Mouse (Mus musculus): ENCODE data around the gene Ccdc141. TPM values are rescaled to one million over a fixed set of nuclear protein-coding genes. Genes with fewer than 3 reads are reported as not detected.
"Not testable (repeated sequence)": the region's sequence is repeated elsewhere in the genome, so short reads cannot be mapped to it uniquely, and the experiment has no call there.

Ccdc141 gene
- polyA plus RNA-seq, 1 experiment from 2014 or later = 4.3 TPM

- Histone ChIP-seq H3K4me1 (ENCODE audit: control insufficient read depth, insufficient read depth, low read length) (no peaks in the 10 kb centered on the region), H3K9me3 (replicated peaks; ENCODE audit: control insufficient read depth, low read length) (no peaks in the 10 kb centered on the region), H3K27me3 (replicated peaks; ENCODE audit: control insufficient read depth, insufficient read depth, low read length) (no peaks in the 10 kb centered on the region), H3K9ac (ENCODE audit: low read length) (no peak overlapping the region), H3K4me3 (ENCODE audit: low read depth, low read length) (no peak overlapping the region), H3K27ac (ENCODE audit: low read depth, low read length) (no peak overlapping the region), H3K36me3 (ENCODE audit: control insufficient read depth, insufficient read depth, low read length) (no peaks in the 10 kb centered on the region), H3K4me2 (ENCODE audit: low read length) (no peak overlapping the region)
- 50% methylated on average over 4 of the region's 4 CpGs for WGBS
- 0 out of 2 replicates have a peak, but pooled peaks have one; percentile 40 for ATAC-seq
- DNase-seq (ENCODE audit: low spot score) = peak; percentile 5
These were observed 152.7 kb downstream of the Ccdc141 start for GRCm38 (mm10) chr2:77017735-77018134.

DNA sequence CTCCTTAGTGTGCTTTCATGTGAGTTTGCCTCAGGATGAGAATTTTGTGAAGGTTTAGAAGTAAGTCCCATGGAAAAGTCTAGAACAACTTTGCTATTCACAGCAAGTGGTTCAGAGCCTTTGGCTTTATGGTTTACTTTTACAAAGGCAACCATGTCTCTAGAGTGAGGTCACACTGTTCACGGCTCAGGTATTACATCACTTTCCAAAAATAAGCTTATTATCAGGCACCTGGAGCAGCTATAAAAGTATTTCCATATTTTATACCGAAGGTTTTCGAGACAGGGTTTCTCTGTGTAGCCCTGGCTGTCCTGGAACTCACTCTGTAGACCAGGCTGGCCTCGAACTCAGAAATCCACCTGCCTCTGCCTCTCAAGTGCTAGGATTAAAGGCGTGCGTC, 157.0 kb downstream of the Ccdc141 start:
- ATAC-seq; H3K27ac ChIP-seq (ENCODE audit: low read depth, low read length); H3K9ac ChIP-seq (ENCODE audit: low read length); H3K4me1 ChIP-seq (ENCODE audit: control insufficient read depth, insufficient read depth, low read length); DNase-seq (ENCODE audit: low spot score); H3K4me2 ChIP-seq (ENCODE audit: low read length); H3K27me3 ChIP-seq (replicated peaks; ENCODE audit: control insufficient read depth, insufficient read depth, low read length); H3K9me3 ChIP-seq (replicated peaks; ENCODE audit: control insufficient read depth, low read length); H3K4me3 ChIP-seq (ENCODE audit: low read depth, low read length); H3K36me3 ChIP-seq (ENCODE audit: control insufficient read depth, insufficient read depth, low read length): not testable (repeated sequence)
- WGBS = 87% methylated on average over 6 of the region's 6 CpGs

GRCm38 (mm10) chr2:77011981-77012380, 158.5 kb downstream of the Ccdc141 start:
- no peak overlapping the region for H3K27ac ChIP-seq (ENCODE audit: low read depth, low read length)
- no peak overlapping the region for H3K4me2 ChIP-seq (ENCODE audit: low read length)
- H3K9ac ChIP-seq (ENCODE audit: low read length) = no peak overlapping the region
- WGBS = 44% methylated on average over 5 of the region's 5 CpGs
- H3K36me3 ChIP-seq (ENCODE audit: control insufficient read depth, insufficient read depth, low read length) = no peaks in the 10 kb centered on the region
- ATAC-seq = no peak
- no peaks in the 10 kb centered on the region for H3K27me3 ChIP-seq (replicated peaks; ENCODE audit: control insufficient read depth, insufficient read depth, low read length)
- H3K4me3 ChIP-seq (ENCODE audit: low read depth, low read length) = no peak overlapping the region
- DNase-seq (ENCODE audit: low spot score) = no peak
- H3K9me3 ChIP-seq (replicated peaks; ENCODE audit: control insufficient read depth, low read length) = no peaks in the 10 kb centered on the region
- H3K4me1 ChIP-seq (ENCODE audit: control insufficient read depth, insufficient read depth, low read length) = no peaks in the 10 kb centered on the region

GRCm38 (mm10) chr2:77007015-77007414, 163.4 kb downstream of the Ccdc141 start:
- Histone ChIP-seq H3K4me3 (ENCODE audit: low read depth, low read length) (no peak overlapping the region), H3K4me1 (ENCODE audit: control insufficient read depth, insufficient read depth, low read length) (no peaks in the 10 kb centered on the region), H3K9ac (ENCODE audit: low read length) (no peak overlapping the region), H3K4me2 (ENCODE audit: low read length) (no peak overlapping the region), H3K27ac (ENCODE audit: low read depth, low read length) (no peak overlapping the region), H3K36me3 (ENCODE audit: control insufficient read depth, insufficient read depth, low read length) (no peaks in the 10 kb centered on the region), H3K27me3 (replicated peaks; ENCODE audit: control insufficient read depth, insufficient read depth, low read length) (no peaks in the 10 kb centered on the region), H3K9me3 (replicated peaks; ENCODE audit: control insufficient read depth, low read length) (no peaks in the 10 kb centered on the region)
- 65% methylated on average over 7 of the region's 7 CpGs for WGBS
- no peak for ATAC-seq
- peak; percentile 13 for DNase-seq (ENCODE audit: low spot score)

GRCm38 (mm10) chr2:77003148-77003547, 167.3 kb downstream of the Ccdc141 start:
- DNase-seq (ENCODE audit: low spot score) (no peak), ATAC-seq (no peak)
- H3K4me2 ChIP-seq (ENCODE audit: low read length) = no peak overlapping the region
- H3K27me3 ChIP-seq (replicated peaks; ENCODE audit: control insufficient read depth, insufficient read depth, low read length) = no peaks in the 10 kb centered on the region
- H3K9me3 ChIP-seq (replicated peaks; ENCODE audit: control insufficient read depth, low read length) = no peaks in the 10 kb centered on the region
- no peaks in the 10 kb centered on the region for H3K4me1 ChIP-seq (ENCODE audit: control insufficient read depth, insufficient read depth, low read length)
- H3K4me3 ChIP-seq (ENCODE audit: low read depth, low read length) = no peak overlapping the region
- H3K9ac ChIP-seq (ENCODE audit: low read length) = no peak overlapping the region
- no peak overlapping the region for H3K27ac ChIP-seq (ENCODE audit: low read depth, low read length)
- 43% methylated on average over 2 of the region's 2 CpGs for WGBS
- H3K36me3 ChIP-seq (ENCODE audit: control insufficient read depth, insufficient read depth, low read length) = no peaks in the 10 kb centered on the region

DNA sequence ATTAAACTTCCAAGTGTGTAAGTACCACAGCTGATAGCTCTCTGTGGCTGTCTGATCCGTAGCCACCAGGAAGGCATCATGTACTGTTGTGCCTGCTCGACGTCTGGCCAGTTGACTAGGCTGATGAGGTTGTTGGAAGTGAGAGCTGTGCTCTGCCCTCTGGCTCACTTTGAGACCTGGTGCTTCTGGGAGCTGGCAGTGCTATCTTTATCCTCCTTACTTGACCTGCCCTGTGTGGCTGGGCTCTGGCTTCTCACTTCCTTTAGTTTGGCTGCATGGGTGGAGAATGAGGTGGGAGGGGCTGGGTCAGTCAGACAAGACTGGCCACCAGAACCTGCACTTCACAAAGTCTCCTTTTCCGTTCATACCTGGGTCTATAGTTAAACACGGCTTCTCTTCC, 172.1 kb downstream of the Ccdc141 start:
- H3K4me1 ChIP-seq (ENCODE audit: control insufficient read depth, insufficient read depth, low read length) = no peaks in the 10 kb centered on the region
- H3K9me3 ChIP-seq (replicated peaks; ENCODE audit: control insufficient read depth, low read length) = no peaks in the 10 kb centered on the region
- no peak overlapping the region for H3K4me3 ChIP-seq (ENCODE audit: low read depth, low read length)
- DNase-seq (ENCODE audit: low spot score) = no peak
- H3K27me3 ChIP-seq (replicated peaks; ENCODE audit: control insufficient read depth, insufficient read depth, low read length) = no peaks in the 10 kb centered on the region
- no peak overlapping the region for H3K27ac ChIP-seq (ENCODE audit: low read depth, low read length)
- no peak overlapping the region for H3K4me2 ChIP-seq (ENCODE audit: low read length)
- WGBS = 81% methylated on average over 5 of the region's 5 CpGs
- no peaks in the 10 kb centered on the region for H3K36me3 ChIP-seq (ENCODE audit: control insufficient read depth, insufficient read depth, low read length)
- no peak for ATAC-seq
- no peak overlapping the region for H3K9ac ChIP-seq (ENCODE audit: low read length)

GRCm38 (mm10) chr2:76992493-76993201, 177.8 kb downstream of the Ccdc141 start:
- Histone ChIP-seq H3K27me3 (replicated peaks; ENCODE audit: control insufficient read depth, insufficient read depth, low read length) (no peaks in the 10 kb centered on the region), H3K4me3 (ENCODE audit: low read depth, low read length) (no peak overlapping the region), H3K4me2 (ENCODE audit: low read length) (no peak overlapping the region), H3K36me3 (ENCODE audit: control insufficient read depth, insufficient read depth, low read length) (no peaks in the 10 kb centered on the region), H3K27ac (ENCODE audit: low read depth, low read length) (no peak overlapping the region), H3K9ac (ENCODE audit: low read length) (no peak overlapping the region), H3K9me3 (replicated peaks; ENCODE audit: control insufficient read depth, low read length) (no peaks in the 10 kb centered on the region), H3K4me1 (ENCODE audit: control insufficient read depth, insufficient read depth, low read length) (no peaks in the 10 kb centered on the region)
- DNase-seq (ENCODE audit: low spot score) (peak; percentile 58), ATAC-seq (peak; percentile 74; the same call in 1 of the 2 replicates)
- 68% methylated on average over 5 of the region's 5 CpGs for WGBS

- Histone ChIP-seq H3K4me3 (ENCODE audit: low read depth, low read length) (no peak overlapping the region), H3K9ac (ENCODE audit: low read length) (no peak overlapping the region), H3K4me1 (ENCODE audit: control insufficient read depth, insufficient read depth, low read length) (no peaks in the 10 kb centered on the region), H3K36me3 (ENCODE audit: control insufficient read depth, insufficient read depth, low read length) (no peaks in the 10 kb centered on the region), H3K9me3 (replicated peaks; ENCODE audit: control insufficient read depth, low read length) (no peaks in the 10 kb centered on the region), H3K27ac (ENCODE audit: low read depth, low read length) (no peak overlapping the region), H3K4me2 (ENCODE audit: low read length) (no peak overlapping the region), H3K27me3 (replicated peaks; ENCODE audit: control insufficient read depth, insufficient read depth, low read length) (no peaks in the 10 kb centered on the region)
- DNase-seq (ENCODE audit: low spot score) (no peak), ATAC-seq (no peak)
- 93% methylated on average over 4 of the region's 4 CpGs for WGBS
These were observed 183.1 kb downstream of the Ccdc141 start for GRCm38 (mm10) chr2:76987317-76987716.

GRCm38 (mm10) chr2:76984384-76984783, 186.1 kb downstream of the Ccdc141 start:
- Histone ChIP-seq H3K4me3 (ENCODE audit: low read depth, low read length) (no peak overlapping the region), H3K4me1 (ENCODE audit: control insufficient read depth, insufficient read depth, low read length) (no peaks in the 10 kb centered on the region), H3K9me3 (replicated peaks; ENCODE audit: control insufficient read depth, low read length) (no peaks in the 10 kb centered on the region), H3K36me3 (ENCODE audit: control insufficient read depth, insufficient read depth, low read length) (no peaks in the 10 kb centered on the region), H3K4me2 (ENCODE audit: low read length) (no peak overlapping the region), H3K9ac (ENCODE audit: low read length) (no peak overlapping the region), H3K27me3 (replicated peaks; ENCODE audit: control insufficient read depth, insufficient read depth, low read length) (no peaks in the 10 kb centered on the region), H3K27ac (ENCODE audit: low read depth, low read length) (no peak overlapping the region)
- no peak for DNase-seq (ENCODE audit: low spot score)
- ATAC-seq = no peak
- 78% methylated on average over 5 of the region's 5 CpGs for WGBS
